Mouse (Mus musculus) liver, postnatal 0 days (tissue): ENCODE data around the gene Fbxl8.

Experiments
- CTCF ChIP-seq: sonication (generic); IDR thresholded peaks from 2 replicates; pipeline ENCODE4 v1.5.1; 2016; ENCODE audit warnings: antibody characterized with exemption, low read depth
- EP300 ChIP-seq: IDR thresholded peaks from 2 replicates; pipeline ENCODE4 v1.6.1; 2016; ENCODE audit warnings: antibody characterized with exemption, low read depth, mild to moderate bottlenecking

- TF ChIP-seq CTCF (no peak), EP300 (no peak)
Observed at GRCm38 (mm10) chr8:105275387-105275786, 10.9 kb downstream of the Fbxl8 start.
